Comparison of ENCODE assay signal across 18 mouse cellular contexts in the genomic region with DNA sequence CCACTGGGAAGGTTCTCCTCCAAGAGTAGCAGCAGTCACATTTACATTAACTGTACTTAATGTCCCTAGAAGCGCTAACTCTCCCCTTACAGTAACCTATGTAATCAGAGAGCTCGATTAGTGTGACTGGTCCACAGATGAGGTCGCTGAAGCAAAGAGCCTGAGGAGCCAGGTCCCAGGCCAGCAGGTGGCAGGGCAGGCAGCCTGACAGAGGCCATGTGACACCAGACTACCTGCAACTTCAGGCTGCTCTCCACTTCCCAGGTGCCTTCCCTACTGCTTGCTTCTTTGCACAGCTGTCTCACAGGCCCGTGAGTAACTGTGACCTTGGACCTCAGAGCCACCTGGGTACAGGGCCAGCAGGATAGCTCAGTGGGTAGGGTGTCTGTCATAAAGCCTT. TPM values are rescaled to one million over a fixed set of nuclear protein-coding genes. Genes with fewer than 3 reads are reported as not detected.
DNase-seq lines count a peak whose midpoint lies in the region; ATAC-seq and TF ChIP-seq lines count a peak whose summit lies in the region.
"Had no signal": no experiment of that assay in that cellular context is flagged by ENCODE, and none has a peak within 500 bp of the region (broad histone marks: within the 10 kb centered on the region; RNA-seq: fewer than 3 reads in every experiment).

No protein-coding gene starts in this region.

- intact Hi-C loops in left cerebral cortex, adult 2 months (cut with DNase I), result no loop called here

- no peaks in the 10 kb centered on the region for H3K36me3 ChIP-seq in hindbrain, postnatal 0 days (ENCODE audit: insufficient read depth, low read length)
- H3K36me3 ChIP-seq in hindbrain, embryonic 11.5 days (ENCODE audit: control insufficient read depth, insufficient read depth, low read length), result no peaks in the 10 kb centered on the region
- peaks cover 34% of the 10 kb centered on the region for H3K36me3 ChIP-seq in intestine, postnatal 0 days (ENCODE audit: control insufficient read depth, insufficient read depth)
- H3K36me3 ChIP-seq: heart, embryonic 10.5 days; limb, embryonic 12.5 days had no signal

- DNase-seq in hindbrain, postnatal 0 days (ENCODE audit: low spot score), result no peak
- no peak for DNase-seq in hindbrain, embryonic 11.5 days (ENCODE audit: low spot score)
- DNase-seq in left cerebral cortex, adult 2 months (ENCODE audit: extremely low spot score in 1 of 2, low spot score in 2 of 2), result no peak
- DNase-seq in left cerebral cortex, adult 11 months (ENCODE audit: low spot score), result no peak
- DNase-seq in MN1 (ENCODE audit: low spot score), result peak; percentile 59
- DNase-seq in urinary bladder, postnatal 25 days (ENCODE audit: low spot score), result no peak
- DNase-seq: cerebellum, postnatal 10 days; gastrocnemius, postnatal 36 days; right cerebral cortex, postnatal 25 days had no signal

- H3K9me3 ChIP-seq in hindbrain, postnatal 0 days (ENCODE audit: low read length), result no peaks in the 10 kb centered on the region
- no peaks in the 10 kb centered on the region for H3K9me3 ChIP-seq in hindbrain, embryonic 11.5 days (ENCODE audit: control insufficient read depth, low read length)
- no peaks in the 10 kb centered on the region for H3K9me3 ChIP-seq in intestine, postnatal 0 days (ENCODE audit: control insufficient read depth)
- H3K9me3 ChIP-seq: heart, embryonic 10.5 days; limb, embryonic 12.5 days; liver, embryonic 15.5 days had no signal

- H3K27ac ChIP-seq in hindbrain, postnatal 0 days, result no peak overlapping the region
- H3K27ac ChIP-seq in hindbrain, embryonic 11.5 days (ENCODE audit: low read depth, low read length), result no peak overlapping the region
- peak overlapping the region; percentile 80 for H3K27ac ChIP-seq in left cerebral cortex, adult 2 months
- no peak overlapping the region for H3K27ac ChIP-seq in intestine, postnatal 0 days (ENCODE audit: low read depth, low read length)
- H3K27ac ChIP-seq: heart, embryonic 10.5 days; limb, embryonic 12.5 days; liver, embryonic 15.5 days; macrophage had no signal

- 50% methylated on average over 4 of the region's 4 CpGs for WGBS in hindbrain, postnatal 0 days
- WGBS in hindbrain, embryonic 11.5 days, result 67% methylated on average over 4 of the region's 4 CpGs
- WGBS in intestine, postnatal 0 days, result 40% methylated on average over 4 of the region's 4 CpGs

- peaks cover 23% of the 10 kb centered on the region for H3K4me1 ChIP-seq in hindbrain, postnatal 0 days (ENCODE audit: insufficient read depth, low read length)
- H3K4me1 ChIP-seq in hindbrain, embryonic 11.5 days (replicated peaks; ENCODE audit: control insufficient read depth, insufficient read depth, low read length), result no peaks in the 10 kb centered on the region
- no peaks in the 10 kb centered on the region for H3K4me1 ChIP-seq in intestine, postnatal 0 days (replicated peaks; ENCODE audit: control insufficient read depth, insufficient read depth, low read length)
- H3K4me1 ChIP-seq: liver, embryonic 15.5 days had no signal

- no peaks in the 10 kb centered on the region for H3K27me3 ChIP-seq in hindbrain, postnatal 0 days (ENCODE audit: insufficient read depth, low read length)
- H3K27me3 ChIP-seq in hindbrain, embryonic 11.5 days (ENCODE audit: control insufficient read depth, insufficient read depth, low read length), result no peaks in the 10 kb centered on the region
- H3K27me3 ChIP-seq in intestine, postnatal 0 days (replicated peaks; ENCODE audit: control insufficient read depth, insufficient read depth, low read length), result no peaks in the 10 kb centered on the region

- peak; percentile 34; the same call in 1 of the 2 replicates for TF ChIP-seq CTCF in hindbrain, postnatal 0 days (IDR thresholded peaks at IDR 0.05; ENCODE audit: low read depth)
- peak; percentile 4 for TF ChIP-seq CTCF in left cerebral cortex, adult 2 months (IDR thresholded peaks at IDR 0.05)
- TF ChIP-seq CTCF in intestine, postnatal 0 days (IDR thresholded peaks at IDR 0.05; ENCODE audit: low read depth), result peak; percentile 75

- H3K4me3 ChIP-seq in hindbrain, postnatal 0 days (ENCODE audit: low read length), result no peak overlapping the region
- no peak overlapping the region for H3K4me3 ChIP-seq in hindbrain, embryonic 11.5 days (ENCODE audit: low read depth, low read length)
- H3K4me3 ChIP-seq in left cerebral cortex, adult 2 months, result no peak overlapping the region
- H3K4me3 ChIP-seq in intestine, postnatal 0 days (ENCODE audit: low read depth, low read length), result no peak overlapping the region
- H3K4me3 ChIP-seq: heart, embryonic 10.5 days; limb, embryonic 12.5 days; liver, embryonic 15.5 days had no signal

- H3K4me2 ChIP-seq in hindbrain, postnatal 0 days (ENCODE audit: low read depth, low read length), result no peak overlapping the region
- no peak overlapping the region for H3K4me2 ChIP-seq in hindbrain, embryonic 11.5 days (replicated peaks; ENCODE audit: low read depth, low read length)
- no peak overlapping the region for H3K4me2 ChIP-seq in intestine, postnatal 0 days (replicated peaks; ENCODE audit: low read depth)
- H3K4me2 ChIP-seq: limb, embryonic 12.5 days; liver, embryonic 15.5 days; midbrain, embryonic 11.5 days had no signal

- H3K9ac ChIP-seq in hindbrain, postnatal 0 days (replicated peaks; ENCODE audit: low read length), result no peak overlapping the region
- H3K9ac ChIP-seq in hindbrain, embryonic 11.5 days (ENCODE audit: low read depth, low read length), result no peak overlapping the region
- H3K9ac ChIP-seq in intestine, postnatal 0 days (ENCODE audit: low read depth, low read length), result no peak overlapping the region
- H3K9ac ChIP-seq: limb, embryonic 12.5 days; liver, embryonic 15.5 days had no signal

- ATAC-seq in hindbrain, postnatal 0 days, result no peak
- ATAC-seq in hindbrain, embryonic 11.5 days (ENCODE audit: low FRiP score), result no peak
- peak; percentile 58 for ATAC-seq in intestine, postnatal 0 days

RNA-seq across cellular contexts. Expression of gene Htr6, which starts 40.8 kb away (rescaled TPM):
- 2.0 and 4.3 TPM in 2 replicates for total RNA-seq in hindbrain, postnatal 0 days (2014; rRNA removed)
- polyA plus RNA-seq in hindbrain, postnatal 0 days (2015; fragmentation: Nextera tagmentation; extraction: Ambion mirVana), result 0.74 and 0.96 TPM in 2 replicates
- polyA plus RNA-seq in hindbrain, embryonic 11.5 days (2014; fragmentation: Nextera tagmentation; extraction: Ambion mirVana), result not detected in 2 replicates
- total RNA-seq in left cerebral cortex, adult 2 months (2021), result 1 to 10 TPM; 5.9 to 6.9 TPM
- 0.08 TPM in 1 of 2 replicates, not detected in the other for polyA plus RNA-seq in intestine, postnatal 0 days (2015; fragmentation: Nextera tagmentation; extraction: Ambion mirVana)
- total RNA-seq: G1E; gastrocnemius, postnatal 36 days; hematopoietic stem cell, adult 5-6 weeks had no signal
- polyA plus RNA-seq: embryonic facial prominence, embryonic 14.5 days; G1E; heart, embryonic 10.5 days; liver, embryonic 15.5 days; macrophage; midbrain, embryonic 11.5 days had no signal

RNA-seq across cellular contexts. Expression of gene Nbl1, which starts 58.3 kb away (rescaled TPM):
- 69.4 and 85.3 TPM in 2 replicates for total RNA-seq in hindbrain, postnatal 0 days (2014; rRNA removed)
- polyA plus RNA-seq in hindbrain, postnatal 0 days (2015; fragmentation: Nextera tagmentation; extraction: Ambion mirVana), result 60.6 and 64.4 TPM in 2 replicates
- polyA plus RNA-seq in hindbrain, embryonic 11.5 days (2014; fragmentation: Nextera tagmentation; extraction: Ambion mirVana), result 17.2 and 19.6 TPM in 2 replicates
- total RNA-seq in left cerebral cortex, adult 2 months (2021), result 10 to 100 TPM; 62.4 to 84.3 TPM
- polyA plus RNA-seq in intestine, postnatal 0 days (2015; fragmentation: Nextera tagmentation; extraction: Ambion mirVana), result 37.6 and 39.9 TPM in 2 replicates

Comparison
In these comparisons a context has a peak if more than half of its experiments do, and no peak if none do; other contexts are left out.
1. CTCF ChIP-seq: peak in every context shown above with its lines; median percentile 75 in intestine, postnatal 0 days; 34 in hindbrain, postnatal 0 days; 4 in left cerebral cortex, adult 2 months.